Mouse (Mus musculus): ENCODE data around the gene Kdm2b.

DNA sequence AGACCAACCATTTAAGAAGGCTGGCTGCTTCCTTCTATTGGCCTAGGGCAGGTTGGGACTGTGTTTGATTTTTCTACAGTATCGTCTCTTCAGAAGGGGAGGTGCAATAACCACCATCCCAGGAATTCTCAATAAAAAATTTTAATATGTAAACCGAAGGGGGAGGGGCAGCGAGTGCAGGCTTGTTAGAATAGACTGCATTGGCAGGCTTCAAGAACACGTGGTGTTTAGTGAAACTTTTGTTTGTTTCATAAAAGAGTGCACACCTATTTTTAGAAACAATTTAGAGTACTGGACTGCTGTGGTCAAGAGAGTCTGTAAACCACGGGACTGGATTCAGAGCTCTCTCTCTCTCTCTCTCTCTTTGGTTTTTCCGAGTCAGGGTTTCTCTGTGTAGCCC is 33.4 kb upstream of the Kdm2b start:
- no peak for TF ChIP-seq GATA1 (IDR thresholded peaks at IDR 0.05; ENCODE audit: borderline replicate concordance, low read length)
- TF ChIP-seq FLI1 (IDR thresholded peaks at IDR 0.05; ENCODE audit: low read length): no peak

Measured in megakaryocyte, embryonic 14.5 days (primary cell).